Mouse (Mus musculus): Measurements from ENCODE around the gene Prpsap2.
"Not testable (repeated sequence)": the region's sequence is repeated elsewhere in the genome, so short reads cannot be mapped to it uniquely, and the experiment has no call there.

Gene Prpsap2

GRCm38 (mm10) chr11:61761584-61762407, at the start of gene Prpsap2:
Prpsap2 (minus strand) TSS chr11:61762088.
- DNase-seq (ENCODE audit: low spot score in 2 of 2), result peak; percentile 92 to 97

- DNase-seq (ENCODE audit: low spot score in 2 of 2), result no peak
Measured at GRCm38 (mm10) chr11:61809793-61810192, 47.9 kb upstream of the Prpsap2 start.

- DNase-seq (ENCODE audit: low spot score in 2 of 2), result no peak
Measured at GRCm38 (mm10) chr11:61808551-61809117, 46.7 kb upstream of the Prpsap2 start.

- DNase-seq (ENCODE audit: low spot score in 2 of 2), result no peak
Measured at GRCm38 (mm10) chr11:61793441-61793840, 31.6 kb upstream of the Prpsap2 start.

- DNase-seq (ENCODE audit: low spot score in 2 of 2), result no peak
Measured at GRCm38 (mm10) chr11:61788550-61788949, 26.7 kb upstream of the Prpsap2 start.

- not testable (repeated sequence) for DNase-seq (ENCODE audit: low spot score in 2 of 2)
Measured at GRCm38 (mm10) chr11:61782526-61782925, 20.6 kb upstream of the Prpsap2 start.

- DNase-seq (ENCODE audit: low spot score in 2 of 2), result peak in 1 of 2 experiments; percentile 61
Measured at GRCm38 (mm10) chr11:61774551-61775149, 12.8 kb upstream of the Prpsap2 start.

GRCm38 (mm10) chr11:61760518-61760917, 1.4 kb downstream of the Prpsap2 start:
- peak; percentile 44 to 50 for DNase-seq (ENCODE audit: low spot score in 2 of 2)

- DNase-seq (ENCODE audit: low spot score in 2 of 2), result no peak
Measured at GRCm38 (mm10) chr11:61757151-61757550, 4.7 kb downstream of the Prpsap2 start.

GRCm38 (mm10) chr11:61751612-61752011, 10.3 kb downstream of the Prpsap2 start:
- DNase-seq (ENCODE audit: low spot score in 2 of 2), result no peak

- DNase-seq (ENCODE audit: low spot score in 2 of 2), result no peak
Measured at GRCm38 (mm10) chr11:61747161-61747560, 14.7 kb downstream of the Prpsap2 start.

- no peak for DNase-seq (ENCODE audit: low spot score in 2 of 2)
Measured at GRCm38 (mm10) chr11:61745781-61746180, 16.1 kb downstream of the Prpsap2 start.

- DNase-seq (ENCODE audit: low spot score in 2 of 2), result no peak
Measured at GRCm38 (mm10) chr11:61744460-61744859, 17.4 kb downstream of the Prpsap2 start.

- no peak for DNase-seq (ENCODE audit: low spot score in 2 of 2)
Measured at GRCm38 (mm10) chr11:61743768-61744167, 18.1 kb downstream of the Prpsap2 start.

GRCm38 (mm10) chr11:61740500-61740899, 21.4 kb downstream of the Prpsap2 start:
- DNase-seq (ENCODE audit: low spot score in 2 of 2), result no peak

GRCm38 (mm10) chr11:61737290-61737689, 24.6 kb downstream of the Prpsap2 start:
- DNase-seq (ENCODE audit: low spot score in 2 of 2), result no peak

GRCm38 (mm10) chr11:61732672-61733071, 29.2 kb downstream of the Prpsap2 start:
- no peak for DNase-seq (ENCODE audit: low spot score in 2 of 2)

- DNase-seq (ENCODE audit: low spot score in 2 of 2), result no peak
Measured at GRCm38 (mm10) chr11:61728037-61728436, 33.9 kb downstream of the Prpsap2 start.

- DNase-seq (ENCODE audit: low spot score in 2 of 2), result no peak
Measured at GRCm38 (mm10) chr11:61722077-61722476, 39.8 kb downstream of the Prpsap2 start.

- DNase-seq (ENCODE audit: low spot score in 2 of 2), result no peak
Measured at GRCm38 (mm10) chr11:61720636-61721035, 41.3 kb downstream of the Prpsap2 start, which contains the start of gene Slc5a10. Slc5a10 (minus strand) TSS chr11:61720826.

- DNase-seq (ENCODE audit: low spot score in 2 of 2), result no peak
Measured at GRCm38 (mm10) chr11:61719826-61720225, 42.1 kb downstream of the Prpsap2 start.

- DNase-seq (ENCODE audit: low spot score in 2 of 2), result no peak
Measured at GRCm38 (mm10) chr11:61719387-61719786, 42.5 kb downstream of the Prpsap2 start.

- DNase-seq (ENCODE audit: low spot score in 2 of 2), result no peak
Measured at GRCm38 (mm10) chr11:61717990-61718389, 43.9 kb downstream of the Prpsap2 start.

Measured in left cerebral cortex, adult 9 months (tissue).